Mouse (Mus musculus): ENCODE measurements around the gene Kbtbd12.

Kbtbd12 gene

DNA sequence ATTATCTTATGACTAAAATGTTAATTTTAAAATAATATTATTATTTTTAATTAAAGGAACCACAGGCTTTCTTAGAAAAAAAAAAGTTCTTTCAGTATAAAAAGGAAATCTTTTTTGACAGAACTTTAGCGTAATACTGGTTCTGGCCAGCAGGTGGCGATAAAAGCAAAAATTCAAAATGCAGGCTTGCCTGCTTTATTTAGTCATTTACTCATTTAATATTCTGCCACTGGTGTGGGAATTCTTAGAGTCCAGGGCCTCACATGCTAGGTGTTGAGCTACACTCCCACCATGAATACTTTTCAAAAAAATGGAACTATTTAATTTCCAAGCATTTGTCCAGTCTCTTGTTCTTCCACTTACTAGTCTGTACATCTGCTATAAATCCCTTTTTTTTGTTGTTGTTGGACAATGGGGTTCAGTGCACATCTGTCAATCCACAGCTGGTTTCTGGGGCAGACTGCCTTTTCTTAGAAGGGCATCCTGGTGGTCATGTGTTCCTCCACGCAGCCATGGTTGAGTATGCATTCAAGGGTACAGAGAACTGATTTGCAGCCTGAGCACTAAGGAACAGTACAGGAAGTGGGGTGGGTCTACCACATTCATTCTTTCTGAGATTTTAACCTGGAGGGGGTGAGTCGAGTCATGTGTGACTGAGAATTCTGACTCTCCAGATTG lies 88.5 kb downstream of the Kbtbd12 start:
- peak; percentile 64 for DNase-seq (ENCODE audit: low spot score)

DNA sequence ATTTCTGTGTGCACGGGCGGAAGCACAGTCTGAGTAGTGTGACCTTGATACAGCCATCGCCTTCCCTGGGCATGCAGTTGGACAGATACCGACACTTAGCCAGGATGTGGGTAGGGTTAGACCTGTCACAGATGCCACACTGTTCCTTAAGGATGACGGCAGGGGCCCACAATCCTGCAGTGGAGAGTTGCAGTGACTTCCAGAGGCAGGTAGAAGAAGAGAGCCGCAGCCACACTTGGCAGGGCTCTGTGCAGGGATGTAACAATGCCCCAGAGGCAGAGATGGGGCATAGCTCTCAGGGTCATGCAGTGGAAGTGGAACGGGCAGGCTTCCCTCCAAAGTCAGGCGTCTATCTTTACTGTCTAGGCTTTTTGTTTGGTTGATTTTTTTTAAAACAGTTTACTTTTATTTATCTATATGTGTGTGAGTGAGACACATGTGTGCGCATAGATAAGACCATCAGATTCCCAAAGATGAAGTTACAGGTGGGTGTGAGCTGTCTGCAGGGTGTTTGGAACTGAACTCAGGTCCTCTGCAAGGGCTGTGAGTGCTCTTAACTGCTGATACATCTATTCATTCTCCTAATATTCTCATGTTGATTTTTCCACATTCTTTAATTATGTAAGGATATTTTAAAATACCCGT lies 89.2 kb downstream of the Kbtbd12 start:
- no peak for DNase-seq (ENCODE audit: low spot score)

DNA sequence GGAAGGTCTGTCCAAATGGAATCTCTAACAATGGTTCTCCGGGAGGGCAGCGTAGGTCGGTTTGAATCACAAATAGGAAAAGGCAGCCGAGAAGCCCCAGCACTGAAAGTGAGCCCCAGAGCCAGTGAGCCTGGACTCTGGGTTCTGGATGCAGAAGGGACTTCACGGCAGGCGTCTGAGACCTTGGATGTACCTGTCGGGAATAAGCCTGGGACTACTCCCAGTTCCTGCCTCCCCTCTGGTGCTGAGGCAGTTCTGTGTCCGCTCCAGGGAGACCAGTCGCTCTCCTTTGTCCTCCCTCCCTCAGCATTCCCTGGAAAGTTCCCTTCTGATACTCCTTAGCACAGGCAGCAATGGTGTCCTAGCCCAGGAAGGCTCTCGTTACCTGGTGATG lies 92.4 kb downstream of the Kbtbd12 start:
- DNase-seq (ENCODE audit: low spot score): no peak

DNA sequence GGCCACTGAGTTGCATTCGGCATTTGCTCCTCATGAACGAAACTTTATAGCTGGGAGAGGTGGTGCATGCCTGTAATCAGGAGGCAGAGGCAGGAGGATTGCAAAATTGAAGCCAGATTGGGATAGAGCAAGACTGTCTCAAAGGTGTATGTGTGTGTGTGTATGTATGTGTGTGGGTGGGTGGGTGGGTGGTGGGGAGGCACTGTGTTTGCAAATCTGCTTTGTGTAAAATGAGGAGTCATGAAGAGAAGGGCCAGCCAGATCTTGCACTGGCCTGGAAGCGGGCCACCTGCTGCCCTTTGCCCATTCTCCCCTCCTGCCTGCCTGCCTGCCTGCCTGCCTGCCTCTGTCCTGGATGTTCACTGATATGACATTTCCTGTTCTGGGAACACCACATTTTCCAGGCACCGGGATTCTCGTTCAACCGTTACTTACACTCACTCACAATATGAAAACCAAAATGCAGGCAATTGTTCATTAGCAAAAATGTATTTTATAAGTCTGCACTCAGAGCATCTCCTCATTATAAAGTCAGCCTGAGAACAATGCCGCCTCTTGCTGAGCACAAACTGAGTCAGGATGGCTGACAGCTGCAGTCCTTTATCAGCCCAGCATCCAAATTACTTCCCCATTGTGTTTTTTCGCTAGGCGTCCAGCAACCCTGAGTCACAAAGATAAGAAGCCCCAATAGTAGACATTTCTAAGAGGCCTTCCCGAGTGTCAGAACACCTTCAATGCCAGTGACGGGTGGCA lies 92.9 kb downstream of the Kbtbd12 start:
- DNase-seq (ENCODE audit: low spot score): no peak

DNA sequence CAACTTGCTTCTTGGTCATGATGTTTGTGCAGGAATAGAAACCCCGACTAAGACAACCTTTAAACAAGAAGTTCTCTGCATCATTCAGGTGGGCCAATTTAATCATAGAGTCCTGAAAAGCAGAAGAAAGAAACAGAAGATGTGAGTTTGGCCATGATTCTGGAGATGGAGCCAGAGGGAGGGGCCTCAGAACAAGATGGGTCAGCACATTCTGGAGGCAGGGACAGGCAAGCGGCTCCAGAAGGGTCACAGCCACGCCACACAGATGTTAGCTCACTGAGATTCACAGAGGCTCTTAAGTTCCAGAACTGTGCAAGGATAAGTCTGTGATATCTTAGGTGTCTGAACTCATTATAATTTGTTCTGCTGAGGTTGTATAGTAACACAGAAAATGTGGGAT lies 93.5 kb downstream of the Kbtbd12 start:
- DNase-seq (ENCODE audit: low spot score): no peak

DNA sequence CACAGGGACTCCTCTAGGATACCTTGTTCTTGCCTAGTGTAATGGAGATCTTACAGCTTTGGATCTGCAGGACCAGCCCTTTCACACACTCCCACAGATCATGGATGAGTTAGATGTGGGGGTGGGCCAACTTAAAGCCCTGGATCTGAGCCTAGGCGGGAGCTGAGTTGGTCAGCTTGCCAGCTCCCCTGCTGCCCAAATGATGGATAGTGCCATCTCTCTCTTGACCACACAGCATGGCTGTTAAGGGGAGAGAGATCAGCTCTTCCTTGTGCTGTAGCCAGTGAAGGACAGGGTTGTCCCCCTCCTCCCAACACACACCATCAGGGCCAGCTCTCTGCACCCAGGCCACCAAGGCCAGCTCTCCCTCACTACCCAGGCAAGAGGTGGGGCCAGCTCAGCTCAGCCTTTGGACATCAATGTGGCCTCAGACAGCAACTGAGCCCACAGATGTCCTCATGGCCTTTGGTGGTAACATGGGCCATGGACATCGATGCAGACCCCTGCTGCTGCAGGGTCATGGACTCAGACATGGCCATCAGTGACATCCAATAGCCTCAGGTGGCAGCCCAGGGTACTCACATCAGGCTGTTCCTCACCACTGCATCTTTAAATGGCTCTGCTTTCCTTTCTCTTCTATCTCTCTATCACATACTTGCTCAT lies 97.5 kb downstream of the Kbtbd12 start:
- no peak for DNase-seq (ENCODE audit: low spot score)

DNA sequence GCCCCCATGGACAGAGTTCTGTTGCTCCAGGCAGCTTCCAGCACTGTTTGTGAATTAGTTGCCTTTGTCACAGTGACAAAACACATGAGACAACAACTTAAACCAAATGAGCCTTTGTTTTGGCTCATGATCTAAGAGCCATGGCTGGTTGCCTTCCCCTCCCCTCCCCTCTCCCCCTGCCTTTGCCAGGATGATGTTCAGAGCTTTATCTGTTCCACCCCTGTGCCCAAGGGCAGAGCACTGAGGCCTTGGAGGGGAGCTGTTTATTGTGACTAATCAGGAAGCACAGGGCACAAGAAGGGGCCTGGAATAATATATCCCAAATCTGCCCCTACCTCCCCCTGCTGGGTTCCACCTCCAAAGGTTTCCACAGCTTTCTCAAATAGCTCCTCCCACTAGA lies 107.4 kb downstream of the Kbtbd12 start:
- DNase-seq (ENCODE audit: low spot score): no peak

DNA sequence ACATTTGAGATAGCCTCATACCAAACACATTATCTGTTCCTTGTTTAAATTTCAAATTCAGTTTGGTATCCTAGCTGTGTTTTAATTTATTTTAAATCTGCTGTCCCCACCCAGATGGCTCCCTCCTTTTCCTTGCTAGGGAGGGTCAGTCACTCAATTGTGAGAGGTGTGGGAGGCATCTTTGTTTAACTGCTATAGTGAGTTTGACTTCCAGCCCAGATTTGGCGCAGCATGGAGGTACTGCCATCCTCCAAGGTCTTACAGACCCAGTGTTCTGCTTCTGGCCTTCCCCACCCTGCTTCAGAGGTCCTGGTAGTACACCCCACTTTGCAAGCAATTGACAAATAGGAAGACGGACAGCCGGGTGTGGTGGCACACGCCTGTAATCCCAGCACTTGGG lies 113.7 kb downstream of the Kbtbd12 start:
- DNase-seq (ENCODE audit: low spot score): no peak

DNA sequence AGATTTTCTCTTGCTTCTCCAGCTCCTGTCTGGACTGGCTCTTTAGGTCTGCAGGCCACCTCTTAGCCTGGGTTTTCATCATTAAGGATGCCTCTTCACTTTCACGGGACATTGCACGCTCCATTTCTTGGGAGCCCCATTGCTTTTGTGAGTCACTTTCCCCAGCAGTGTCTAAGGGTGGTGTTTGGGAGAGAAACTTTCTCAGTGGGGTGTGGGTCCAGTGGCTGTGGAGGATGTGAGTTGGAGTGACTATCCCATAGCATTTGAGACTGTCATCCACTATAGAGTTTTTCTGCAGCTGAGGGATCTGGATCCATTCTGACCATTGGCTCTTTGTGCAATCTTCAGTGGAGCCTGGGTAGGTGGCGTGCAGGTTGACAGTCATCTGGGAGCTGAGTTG lies 114.3 kb downstream of the Kbtbd12 start:
- no peak for DNase-seq (ENCODE audit: low spot score)

DNA sequence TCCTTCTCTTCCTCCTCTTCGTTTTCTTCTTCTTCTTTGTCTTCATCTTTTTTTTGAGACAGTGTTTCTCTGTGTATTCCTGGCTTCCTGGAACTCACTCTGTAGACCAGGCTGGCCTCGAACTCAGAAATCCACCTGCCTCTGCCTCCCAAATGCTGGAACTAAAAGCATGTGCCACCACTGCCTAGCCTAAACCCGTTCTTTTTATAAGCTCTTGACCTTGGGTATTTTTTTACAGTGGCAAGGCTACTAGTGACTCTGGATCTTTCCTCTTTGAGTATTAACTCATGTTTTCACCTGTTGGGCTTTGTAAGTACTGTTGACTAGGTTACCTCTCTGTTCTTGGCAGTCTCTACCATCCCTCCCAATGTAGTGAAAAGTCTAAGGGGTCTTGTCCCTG lies 114.7 kb downstream of the Kbtbd12 start:
- no peak for DNase-seq (ENCODE audit: low spot score)

DNA sequence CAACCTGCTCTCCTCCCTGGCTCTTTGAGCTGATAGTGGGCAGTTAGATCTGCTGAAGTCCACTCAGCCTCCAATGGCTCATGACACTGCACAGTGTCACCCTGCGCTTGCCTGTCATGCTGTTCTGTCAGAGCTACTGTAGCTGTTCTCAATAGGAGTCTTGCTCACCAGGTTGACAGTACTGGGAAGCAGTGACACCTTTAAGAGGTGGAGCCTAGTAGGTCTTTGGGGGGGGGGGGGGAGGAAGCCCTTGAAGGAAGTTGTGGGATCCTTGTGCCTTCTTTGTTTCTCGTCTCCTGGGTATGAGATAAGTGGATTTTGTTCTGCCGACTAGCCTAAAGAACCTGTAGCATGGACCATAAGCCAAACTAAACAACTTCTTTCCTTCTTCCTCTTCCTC lies 115.1 kb downstream of the Kbtbd12 start:
- no peak for DNase-seq (ENCODE audit: low spot score)

DNA sequence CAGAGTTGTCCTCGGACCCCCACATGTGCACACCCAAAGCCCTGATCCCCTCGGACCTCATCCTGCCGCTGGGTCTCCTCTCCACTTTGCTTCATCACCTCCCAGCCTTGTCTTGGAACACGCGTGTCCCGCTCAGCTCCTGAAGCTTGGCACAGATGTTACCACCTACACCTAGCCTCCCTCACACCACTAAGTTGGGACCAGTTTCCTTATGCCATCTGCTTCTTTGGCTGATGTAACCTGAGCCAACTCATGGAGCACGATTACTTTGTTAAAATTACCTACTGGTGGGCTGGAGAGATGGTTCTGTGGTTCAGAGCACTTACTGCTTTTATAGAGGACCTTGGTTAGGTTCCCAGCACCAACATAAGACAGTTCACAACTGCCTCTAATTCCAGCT lies 115.9 kb downstream of the Kbtbd12 start:
- DNase-seq (ENCODE audit: low spot score): no peak

DNA sequence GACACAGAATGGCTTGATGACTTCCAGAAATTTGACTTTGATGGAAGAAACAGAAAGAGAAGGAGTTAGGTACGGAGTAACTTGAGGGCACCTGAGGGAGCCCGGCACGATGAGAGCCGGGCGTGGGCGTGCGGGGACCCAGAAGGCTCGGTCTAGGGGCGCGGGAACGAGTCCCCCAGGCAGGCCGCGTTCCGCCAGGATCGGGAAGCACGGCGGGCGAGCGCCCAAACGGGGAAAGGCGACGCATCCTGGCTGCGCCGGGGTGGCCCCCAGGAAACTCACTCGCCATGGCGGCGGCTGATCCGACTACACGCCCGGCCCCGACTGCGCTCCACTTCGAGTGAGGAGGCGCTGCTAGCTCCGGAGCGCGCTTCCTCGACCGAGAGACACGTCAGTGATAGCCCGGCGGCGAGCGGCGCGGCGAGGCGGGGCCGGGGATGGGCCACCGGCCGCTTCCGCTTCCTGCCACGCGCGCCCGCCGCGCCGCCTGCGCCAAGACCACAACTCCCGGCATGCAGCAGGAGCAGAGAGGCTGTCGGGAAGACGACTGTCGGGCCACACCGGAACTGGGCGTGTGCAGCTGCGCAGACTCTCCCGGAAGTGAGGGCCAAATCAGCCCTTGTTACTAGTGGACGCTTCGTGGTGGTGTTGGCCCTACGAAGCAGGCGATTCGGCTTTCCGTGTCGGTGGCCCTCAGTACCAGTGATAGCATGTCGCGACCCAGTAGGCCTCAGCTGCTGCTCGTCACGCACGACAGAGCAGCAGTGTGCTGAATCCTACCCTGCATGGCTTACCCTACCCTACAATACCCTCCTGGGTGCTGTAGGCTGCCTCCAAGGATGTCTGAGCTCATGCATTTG lies 119.1 kb downstream of the Kbtbd12 start, which contains the start of gene Sec61a1:
Gene Sec61a1, minus strand, starts transcription at position 502 of the 860 bp plus-strand sequence.
- DNase-seq (ENCODE audit: low spot score): peak; percentile 86

DNA sequence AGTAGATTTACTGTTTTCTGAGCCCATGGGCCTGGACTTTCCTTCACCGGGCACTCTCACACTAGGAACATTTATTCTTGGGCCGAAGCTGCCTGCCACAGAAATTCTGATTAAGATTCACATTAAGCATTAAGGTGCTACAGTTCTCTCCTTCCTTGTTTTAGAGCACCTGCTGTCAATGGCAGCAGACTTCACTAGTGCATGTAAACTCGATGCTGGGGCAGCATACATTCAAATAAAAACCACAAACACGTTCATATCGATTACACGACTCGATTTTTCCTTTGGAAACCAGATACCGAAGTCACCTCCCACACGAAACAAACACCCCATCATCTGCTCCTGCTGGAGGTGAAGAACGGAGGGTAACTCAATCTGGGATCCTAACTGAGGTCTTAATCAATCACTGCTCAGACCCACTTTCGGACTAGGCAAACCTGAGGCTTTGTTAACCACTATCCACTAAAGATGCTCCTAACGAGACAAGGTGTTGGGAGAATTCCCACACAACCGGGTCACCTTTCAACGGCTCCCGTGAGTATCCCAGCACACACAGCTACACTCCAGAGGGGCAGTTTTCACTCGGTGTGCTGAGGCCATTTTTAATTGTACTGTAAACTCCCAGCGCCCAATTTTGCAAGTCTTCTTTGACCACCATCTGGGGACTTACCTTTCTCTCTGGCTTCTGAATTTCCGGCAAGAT lies 119.9 kb downstream of the Kbtbd12 start:
- DNase-seq (ENCODE audit: low spot score): no peak

DNA sequence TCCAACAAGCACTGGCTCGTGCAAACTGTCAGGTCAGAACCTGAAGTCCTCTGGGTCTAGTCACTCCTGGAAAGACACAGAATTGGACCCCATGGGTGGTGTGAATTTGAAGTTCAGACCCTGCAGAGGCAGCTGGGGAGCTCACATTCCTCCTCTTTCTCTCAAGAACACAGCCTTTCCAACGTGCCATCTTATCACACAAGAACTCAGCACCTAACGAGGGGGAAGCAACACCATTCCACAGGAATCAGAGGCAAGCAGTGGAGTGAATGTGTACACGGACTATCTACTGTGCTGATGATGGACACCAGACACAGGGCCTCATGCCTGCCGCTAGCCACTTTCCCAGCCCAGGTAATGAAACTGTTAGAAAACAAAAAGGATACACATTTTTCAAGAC lies 121.1 kb downstream of the Kbtbd12 start:
- no peak for DNase-seq (ENCODE audit: low spot score)

DNA sequence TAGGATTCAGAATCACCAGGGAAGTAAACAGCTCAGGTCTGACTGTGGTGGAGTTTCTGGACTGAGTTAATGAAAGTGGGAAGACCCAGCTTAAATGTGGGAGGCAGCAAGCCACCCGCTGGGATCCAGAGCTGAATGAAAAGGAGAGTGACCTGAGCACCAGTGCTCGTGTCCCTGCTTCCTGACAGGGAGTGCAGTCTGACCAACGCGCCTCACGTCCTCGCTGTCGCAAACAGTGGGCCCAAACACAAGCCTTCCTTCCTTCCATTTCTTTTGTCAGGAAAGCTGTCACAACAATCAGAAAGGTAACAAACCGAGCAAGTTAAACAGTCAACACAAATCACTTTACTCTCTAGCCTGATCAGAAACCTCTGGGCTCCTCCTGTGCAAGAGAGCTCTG lies 121.8 kb downstream of the Kbtbd12 start:
- DNase-seq (ENCODE audit: low spot score): no peak

DNA sequence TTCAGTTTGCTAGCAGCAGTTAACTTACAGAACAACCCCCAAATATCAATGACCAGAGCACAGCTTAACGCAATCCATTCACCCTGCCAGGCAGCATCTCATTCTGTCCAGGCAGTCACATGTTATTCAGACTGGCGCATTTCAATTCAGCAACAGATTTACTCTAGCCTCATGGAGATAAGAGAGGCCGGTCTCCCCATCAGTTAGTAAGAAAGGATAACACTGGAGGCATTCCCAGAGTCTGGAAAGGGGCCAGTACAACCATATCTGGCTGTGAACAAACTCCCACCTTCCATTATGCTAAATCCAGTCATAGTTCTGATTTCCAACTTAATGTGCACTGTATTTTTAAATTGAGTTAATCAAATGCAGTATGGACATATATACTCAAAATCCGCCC lies 123.2 kb downstream of the Kbtbd12 start:
- no peak for DNase-seq (ENCODE audit: low spot score)

DNA sequence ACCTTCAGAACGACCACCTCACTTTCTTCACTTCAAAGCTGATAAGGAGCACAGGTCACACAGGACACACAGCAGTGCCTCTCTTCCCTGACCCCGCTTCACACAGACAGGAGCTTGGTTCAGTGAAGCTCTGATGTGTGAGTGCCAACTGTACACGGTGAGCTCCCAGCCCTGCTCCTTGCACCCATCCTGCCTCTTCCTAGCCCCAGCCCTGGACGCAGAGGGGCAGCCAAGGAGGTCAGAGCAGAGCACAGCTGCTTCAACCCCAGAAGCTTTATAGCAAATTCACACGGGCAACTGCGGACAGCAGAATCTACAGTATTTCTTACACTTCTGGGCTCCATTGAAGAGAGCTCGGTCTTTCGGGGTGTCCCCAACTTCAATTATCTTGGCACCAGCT lies 123.8 kb downstream of the Kbtbd12 start:
- DNase-seq (ENCODE audit: low spot score): no peak

DNA sequence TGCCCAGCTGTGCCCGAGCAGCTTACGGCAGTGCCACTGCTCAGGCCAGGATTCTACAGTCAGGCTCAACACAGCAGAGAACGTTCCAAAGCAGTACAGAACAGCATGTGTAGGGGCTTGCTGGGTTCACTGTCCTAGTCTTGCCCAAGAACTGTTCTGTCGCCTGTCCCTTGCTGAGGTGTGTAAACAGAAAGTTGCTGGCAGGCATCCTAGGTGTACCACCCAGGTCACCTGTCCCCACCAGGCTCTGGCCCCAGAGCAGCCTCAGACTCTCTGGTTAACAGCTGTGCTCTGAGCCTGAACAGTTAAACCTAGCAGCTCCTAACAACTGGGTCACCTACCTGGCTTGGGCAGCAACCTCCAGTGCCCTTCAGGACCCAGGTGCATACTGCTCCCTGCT lies 134.7 kb downstream of the Kbtbd12 start:
- DNase-seq (ENCODE audit: low spot score): no peak

DNA sequence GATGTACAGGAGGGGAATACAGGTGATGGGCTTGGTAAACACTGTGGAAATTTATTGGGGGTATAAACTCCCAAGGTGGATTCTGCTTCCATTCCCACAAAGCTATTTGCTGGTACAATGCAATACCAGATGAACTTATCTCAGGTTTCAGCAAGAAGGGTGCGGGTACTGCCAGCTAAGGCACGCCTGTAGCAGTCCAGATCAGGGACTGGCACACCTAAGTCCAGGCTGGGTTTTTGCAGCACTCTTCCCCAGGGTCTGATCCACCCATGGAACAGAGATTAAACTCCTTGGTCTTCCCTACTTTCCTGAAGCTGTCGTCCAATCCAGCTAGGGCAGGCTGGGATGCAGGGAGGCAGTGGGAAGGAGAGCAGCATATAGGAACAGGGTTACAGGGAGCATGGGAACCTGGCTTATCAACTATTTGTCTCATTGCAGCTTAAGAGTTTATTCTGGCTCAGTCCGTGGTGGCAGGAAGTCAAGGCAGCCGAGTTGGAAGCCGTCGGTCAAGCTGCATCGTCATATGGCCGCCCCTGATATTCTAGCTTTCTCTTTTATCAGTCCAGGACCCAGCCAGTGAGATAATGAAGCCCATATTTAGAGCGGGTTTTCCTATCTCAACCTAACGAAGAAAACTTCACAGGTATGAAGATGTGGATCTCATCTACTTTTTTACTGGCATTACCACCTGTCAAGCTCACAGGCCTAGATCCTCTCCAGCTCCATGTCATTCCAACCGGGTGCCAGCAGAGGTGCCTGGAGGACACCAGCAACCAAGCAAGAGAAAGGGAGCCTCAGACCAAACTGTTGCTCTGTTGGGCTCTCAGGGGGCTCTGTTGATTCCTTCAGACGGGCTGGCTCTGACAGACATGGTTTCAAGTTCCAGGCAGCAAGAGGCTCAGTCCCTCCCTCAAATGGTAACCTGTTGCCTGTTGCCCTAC lies 135.4 kb downstream of the Kbtbd12 start:
- DNase-seq (ENCODE audit: low spot score): no peak
